Mouse (Mus musculus) heart, adult 2 months (tissue): ENCODE data around the gene Fam129c.

ENCODE experiments used
- CTCF ChIP-seq: fragments of 200-600 bp; IDR thresholded peaks from 2 replicates; pipeline ENCODE4 v1.8.1; 2022; ENCODE audit warnings: antibody characterized with exemption, mild to moderate bottlenecking, moderate library complexity
- EP300 ChIP-seq: fragments of 200-500 bp; IDR thresholded peaks from 2 replicates; pipeline ENCODE4 v1.6.1; 2011; ENCODE audit warnings: low read depth, low read length, control low read depth; ENCODE audit not compliant: insufficient read depth
- POLR2A ChIP-seq: fragments of 200-500 bp; IDR thresholded peaks from 2 replicates; pipeline ENCODE4 v1.6.1; 2011; ENCODE audit warnings: mild to moderate bottlenecking, low read depth, low read length, control low read depth; ENCODE audit not compliant: insufficient read depth

DNA sequence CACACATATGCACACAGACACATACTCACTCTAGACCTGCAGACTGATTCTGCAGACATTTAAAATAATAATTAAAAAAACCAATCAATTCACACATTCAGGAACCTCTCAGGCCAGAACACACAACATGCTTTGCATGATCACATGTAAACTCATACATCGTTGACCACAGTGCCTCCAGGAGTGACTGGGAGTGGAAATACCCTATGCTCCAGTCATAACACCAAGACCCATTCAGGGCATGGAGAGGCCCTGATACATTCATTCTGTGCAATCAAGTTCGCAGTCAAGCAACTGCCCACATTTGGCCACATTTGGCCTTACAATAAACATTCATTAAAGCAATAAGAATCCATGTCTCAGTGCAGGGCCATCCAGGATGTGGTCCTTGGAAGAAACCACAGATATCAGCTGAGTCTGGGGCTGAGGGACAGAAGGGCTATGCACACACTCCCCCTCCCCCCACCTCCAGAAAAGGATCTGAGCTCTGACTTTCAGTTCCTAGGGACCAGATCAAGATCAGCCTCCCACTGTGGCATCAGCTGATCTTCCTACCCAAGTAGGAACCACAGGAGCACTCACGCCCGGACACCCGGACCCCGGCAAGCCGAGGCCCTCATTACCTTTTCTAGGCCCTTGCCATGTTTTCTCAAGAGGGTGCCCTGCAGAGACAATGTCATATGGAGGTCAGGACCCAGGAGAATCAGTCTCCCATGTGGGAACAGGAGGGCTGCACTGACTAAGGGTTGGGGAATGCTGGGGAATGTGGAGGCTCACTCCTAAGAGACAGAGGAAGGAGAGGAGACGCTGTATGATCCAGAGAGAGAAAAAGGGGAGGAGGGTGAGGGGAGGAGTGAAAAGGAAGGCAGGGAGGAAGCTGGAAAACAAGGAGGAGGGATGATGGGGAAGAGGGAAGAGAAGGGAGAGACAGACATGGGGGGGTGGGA, 40.0 kb downstream of the Fam129c start:
- TF ChIP-seq CTCF: no peak
- TF ChIP-seq POLR2A: no peak
- no peak for TF ChIP-seq EP300
